Mouse (Mus musculus) embryonic fibroblast, embryonic 13.5 days (primary cell): ENCODE data around the gene Klhl41.

Experiments used
- CTCF ChIP-seq: IDR thresholded peaks from 2 replicates; pipeline ENCODE4 v1.5.1; 2011; ENCODE audit warnings: mild to moderate bottlenecking, control low read depth, low read length, moderate library complexity, borderline replicate concordance; ENCODE audit not compliant: insufficient read depth
- POLR2A ChIP-seq: IDR thresholded peaks from 2 replicates; pipeline ENCODE4 v1.6.1; 2011; ENCODE audit warnings: low read depth, mild to moderate bottlenecking, control low read depth, low read length, moderate library complexity

GRCm38 (mm10) chr2:69629215-69629614 lies 40.7 kb upstream of the Klhl41 start:
- no peak for TF ChIP-seq CTCF
- TF ChIP-seq POLR2A: no peak
